In genomic region chr2:113363707-113364620, GRCm38 (mm10) we compare ENCODE assay signal across 9 mouse cellular contexts. TPM values are rescaled to one million over a fixed set of nuclear protein-coding genes. Genes with fewer than 3 reads are reported as not detected.
DNase-seq lines count a peak whose midpoint lies in the region; ATAC-seq lines count a peak whose summit lies in the region.
"Had no signal": no experiment of that assay in that cellular context is flagged by ENCODE, and none has a peak within 500 bp of the region (broad histone marks: within the 10 kb centered on the region; RNA-seq: fewer than 3 reads in every experiment).

No protein-coding gene starts in this region.

- H3K9me3 ChIP-seq in neural tube, embryonic 11.5 days (ENCODE audit: control insufficient read depth, low read length) = no peaks in the 10 kb centered on the region
- no peaks in the 10 kb centered on the region for H3K9me3 ChIP-seq in hindbrain, embryonic 16.5 days (ENCODE audit: control insufficient read depth, low read length)

- no peaks in the 10 kb centered on the region for H3K4me1 ChIP-seq in neural tube, embryonic 11.5 days (ENCODE audit: control insufficient read depth, insufficient read depth, low read length)
- H3K4me1 ChIP-seq in hindbrain, embryonic 16.5 days (ENCODE audit: control insufficient read depth, insufficient read depth, low read depth, low read length) = peaks cover 9% of the 10 kb centered on the region; the same call in 1 of the 2 replicates

- ATAC-seq in neural tube, embryonic 11.5 days (ENCODE audit: insufficient read depth, low FRiP score, low TSS enrichment) = no peak
- ATAC-seq in hindbrain, embryonic 16.5 days = peak; percentile 61

- H3K4me3 ChIP-seq in neural tube, embryonic 11.5 days (ENCODE audit: low read depth, low read length) = no peak overlapping the region
- no peak overlapping the region for H3K4me3 ChIP-seq in hindbrain, embryonic 16.5 days (ENCODE audit: low read length)

- 57% methylated on average over 16 of the region's 16 CpGs for WGBS in neural tube, embryonic 11.5 days
- WGBS in hindbrain, embryonic 16.5 days = 47% methylated on average over 16 of the region's 16 CpGs

- H3K4me2 ChIP-seq in neural tube, embryonic 11.5 days (ENCODE audit: low read depth) = no peak overlapping the region
- H3K4me2 ChIP-seq in hindbrain, embryonic 16.5 days (ENCODE audit: low read length) = peak overlapping the region; percentile 21; the same call in 1 of the 2 replicates

- DNase-seq in embryo, embryonic 10 days (ENCODE audit: low spot score) = peak; percentile 8
- DNase-seq in embryo, embryonic 9.5 days (ENCODE audit: extremely low spot score) = no peak
- peak; percentile 13 for DNase-seq in neural tube, embryonic 11.5 days (ENCODE audit: low spot score)
- no peak for DNase-seq in neural tube, embryonic 10.5 days (ENCODE audit: extremely low spot score, low spot score)
- DNase-seq in thymus, postnatal 4 days = no peak
- no peak for DNase-seq in T-cell, adult 2 months (ENCODE audit: low spot score)
- DNase-seq in frontal cortex, postnatal 14 days (ENCODE audit: low spot score in 2 of 2) = no peak
- DNase-seq: lung, adult 18-20 months had no signal

- H3K9ac ChIP-seq in neural tube, embryonic 11.5 days (ENCODE audit: low read length) = no peak overlapping the region
- no peak overlapping the region; the same call in 1 of the 2 replicates for H3K9ac ChIP-seq in hindbrain, embryonic 16.5 days (ENCODE audit: low read depth, low read length)

- 0 out of 2 replicates have a peak overlapping the region, but pooled peaks have one; percentile 14 for H3K27ac ChIP-seq in neural tube, embryonic 11.5 days (ENCODE audit: low read depth, low read length)
- no peak overlapping the region; the same call in 1 of the 2 replicates for H3K27ac ChIP-seq in hindbrain, embryonic 16.5 days (ENCODE audit: low read depth, low read length)

- no peaks in the 10 kb centered on the region for H3K27me3 ChIP-seq in neural tube, embryonic 11.5 days (ENCODE audit: control insufficient read depth, insufficient read depth, low read length)
- no peaks in the 10 kb centered on the region for H3K27me3 ChIP-seq in hindbrain, embryonic 16.5 days (replicated peaks; ENCODE audit: control insufficient read depth, insufficient read depth, low read length)

- no peaks in the 10 kb centered on the region for H3K36me3 ChIP-seq in neural tube, embryonic 11.5 days (ENCODE audit: control insufficient read depth, insufficient read depth, low read length)
- H3K36me3 ChIP-seq in hindbrain, embryonic 16.5 days (ENCODE audit: control insufficient read depth, insufficient read depth, low read length) = no peaks in the 10 kb centered on the region

RNA-seq across cellular contexts. Expression of gene Fmn1, which starts 36.4 kb away (rescaled TPM):
- 1.6 and 1.7 TPM in 2 replicates for polyA plus RNA-seq in neural tube, embryonic 11.5 days (2014; fragmentation: Nextera tagmentation; extraction: Ambion mirVana)
- polyA plus RNA-seq in hindbrain, embryonic 16.5 days (2015; fragmentation: Nextera tagmentation; extraction: Ambion mirVana) = 0.40 and 0.61 TPM in 2 replicates

Comparison
In these comparisons a context has a peak if more than half of its experiments do, and no peak if none do; other contexts are left out.
1. DNase-seq: peak in embryo, embryonic 10 days (single experiment) and neural tube, embryonic 11.5 days (single experiment); none in embryo, embryonic 9.5 days (single experiment), neural tube, embryonic 10.5 days (single experiment), thymus, postnatal 4 days (single experiment), T-cell, adult 2 months (single experiment) and frontal cortex, postnatal 14 days (0 of 2).